16 mouse cellular contexts compared by ENCODE assay signal in the genomic region with DNA sequence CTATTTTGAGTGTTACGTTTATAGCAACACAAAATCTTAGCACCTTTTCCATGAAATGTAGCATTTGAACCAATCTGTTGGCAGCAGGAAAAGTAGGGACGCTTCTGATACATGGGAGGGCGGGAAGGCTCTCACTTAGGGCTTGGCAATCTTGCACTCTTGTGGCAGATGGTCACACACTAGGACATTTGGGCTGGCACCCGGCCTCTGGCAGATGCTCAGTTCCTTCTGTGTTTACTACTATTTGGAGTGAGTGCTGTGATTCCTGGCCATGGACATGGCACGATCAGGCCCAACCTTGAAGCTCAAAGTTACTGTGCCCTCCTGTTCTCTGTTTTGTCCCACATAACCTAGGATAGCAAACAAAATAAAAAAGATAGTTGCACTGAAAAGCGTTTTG.
DNase-seq lines count a peak whose midpoint lies in the region; TF ChIP-seq lines count a peak whose summit lies in the region.
"Had no signal": no experiment of that assay in that cellular context is flagged by ENCODE, and none has a peak within 500 bp of the region (broad histone marks: within the 10 kb centered on the region; RNA-seq: fewer than 3 reads in every experiment).

No protein-coding gene starts in this region.

- no peak for TF ChIP-seq CTCF in lung, adult 2 months (IDR thresholded peaks at IDR 0.05; ENCODE audit: insufficient read depth, low read length)

- TF ChIP-seq POLR2A in lung, adult 2 months (IDR thresholded peaks at IDR 0.05; ENCODE audit: borderline replicate concordance, extremely low read depth, low read depth, low read length) = no peak

- intact Hi-C loops in heart, postnatal 14 days (cut with DNase I) = no loop called here

- H3K4me3 ChIP-seq in lung, adult 2 months (replicated peaks; ENCODE audit: extremely low read depth, low read depth, low read length) = no peak overlapping the region
- H3K4me3 ChIP-seq: embryonic facial prominence, embryonic 10.5 days; limb, embryonic 15.5 days; neural tube, embryonic 12.5 days had no signal

- 71% methylated on average over 6 of the region's 6 CpGs for WGBS in lung, adult 2 months

- DNase-seq in heart, adult 11 months = peak; percentile 88
- DNase-seq in heart, postnatal 14 days = no peak
- DNase-seq in layer of hippocampus, postnatal 10 days (ENCODE audit: low spot score in 2 of 2) = peak; percentile 52 to 67
- no peak for DNase-seq in layer of hippocampus, adult 9-10 months (ENCODE audit: low spot score)
- peak; percentile 74 for DNase-seq in cerebellum, adult 11-12 months
- peak; percentile 40 to 82 for DNase-seq in cerebellum, postnatal 4 days (ENCODE audit: low spot score in 2 of 2)
- no peak for DNase-seq in lung, adult 2 months
- DNase-seq in spleen, postnatal 4 days (ENCODE audit: low spot score in 2 of 2) = no peak
- DNase-seq: B cell, adult 2 months; gastrocnemius, postnatal 14 days; kidney, postnatal 10 days; lung, adult 18-20 months; spleen, adult 18-20 months had no signal

- no peaks in the 10 kb centered on the region for H3K4me1 ChIP-seq in lung, adult 2 months (ENCODE audit: control insufficient read depth, insufficient read depth, low read length)
- H3K4me1 ChIP-seq: embryonic facial prominence, embryonic 10.5 days; limb, embryonic 15.5 days; neural tube, embryonic 12.5 days had no signal

Comparison
In these comparisons a context has a peak if more than half of its experiments do, and no peak if none do; other contexts are left out.
1. DNase-seq: peak in heart, adult 11 months (single experiment), layer of hippocampus, postnatal 10 days (2 of 2), cerebellum, adult 11-12 months (single experiment) and cerebellum, postnatal 4 days (2 of 2); none in heart, postnatal 14 days (0 of 2), layer of hippocampus, adult 9-10 months (single experiment), lung, adult 2 months (single experiment) and spleen, postnatal 4 days (0 of 2).